In the genomic region with DNA sequence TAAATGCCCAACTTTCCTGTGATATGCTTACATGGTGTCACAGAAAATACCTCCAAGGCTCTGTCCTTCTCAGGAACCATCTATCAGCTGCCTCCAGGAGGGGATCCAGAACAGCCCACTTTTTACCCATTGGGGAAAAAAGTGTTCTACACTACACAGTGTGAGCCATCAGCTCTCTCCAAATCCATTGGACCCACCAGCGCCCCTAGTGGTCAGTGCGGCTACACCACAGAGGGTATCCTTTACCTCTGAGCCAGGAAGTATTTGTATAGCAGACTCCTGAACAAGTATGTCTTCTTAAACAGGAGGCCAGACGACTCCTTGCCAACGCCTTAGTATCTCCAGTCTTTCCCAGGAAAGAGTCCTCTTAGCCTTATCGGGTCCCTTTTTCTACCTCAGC, we compare ENCODE assay signal across 9 mouse cellular contexts. TPM values are rescaled to one million over a fixed set of nuclear protein-coding genes. Genes with fewer than 3 reads are reported as not detected.
DNase-seq lines count a peak whose midpoint lies in the region; ATAC-seq and TF ChIP-seq lines count a peak whose summit lies in the region.
"Had no signal": no experiment of that assay in that cellular context is flagged by ENCODE, and none has a peak within 500 bp of the region (broad histone marks: within the 10 kb centered on the region; RNA-seq: fewer than 3 reads in every experiment).

No protein-coding gene starts in this region.

- H3K4me3 ChIP-seq in forebrain, embryonic 14.5 days (ENCODE audit: low read depth, low read length), result no peak overlapping the region
- no peak overlapping the region for H3K4me3 ChIP-seq in forebrain, embryonic 13.5 days
- no peak overlapping the region for H3K4me3 ChIP-seq in left cerebral cortex, adult 2 months
- H3K4me3 ChIP-seq in hindbrain, embryonic 14.5 days (replicated peaks; ENCODE audit: low read length), result no peak overlapping the region
- H3K4me3 ChIP-seq: myocyte had no signal

- H3K4me1 ChIP-seq in forebrain, embryonic 14.5 days (ENCODE audit: control insufficient read depth, insufficient read depth, low read length), result no peaks in the 10 kb centered on the region
- no peaks in the 10 kb centered on the region for H3K4me1 ChIP-seq in forebrain, embryonic 13.5 days
- H3K4me1 ChIP-seq in hindbrain, embryonic 14.5 days (replicated peaks; ENCODE audit: control insufficient read depth, insufficient read depth, low read length), result no peaks in the 10 kb centered on the region

- H3K4me2 ChIP-seq in forebrain, embryonic 14.5 days (ENCODE audit: low read length), result no peak overlapping the region
- H3K4me2 ChIP-seq in forebrain, embryonic 13.5 days, result no peak overlapping the region
- no peak overlapping the region for H3K4me2 ChIP-seq in hindbrain, embryonic 14.5 days (replicated peaks)

- H3K9me3 ChIP-seq in forebrain, embryonic 14.5 days (replicated peaks; ENCODE audit: control insufficient read depth, low read length), result no peaks in the 10 kb centered on the region
- no peaks in the 10 kb centered on the region for H3K9me3 ChIP-seq in forebrain, embryonic 13.5 days (replicated peaks)
- no peaks in the 10 kb centered on the region for H3K9me3 ChIP-seq in hindbrain, embryonic 14.5 days (ENCODE audit: control insufficient read depth, low read length)

- H3K27ac ChIP-seq in forebrain, embryonic 14.5 days (ENCODE audit: low read depth, low read length), result no peak overlapping the region
- no peak overlapping the region for H3K27ac ChIP-seq in forebrain, embryonic 13.5 days
- H3K27ac ChIP-seq in left cerebral cortex, adult 2 months, result no peak overlapping the region
- H3K27ac ChIP-seq in hindbrain, embryonic 14.5 days, result no peak overlapping the region

- H3K9ac ChIP-seq in forebrain, embryonic 14.5 days (ENCODE audit: low read length), result no peak overlapping the region
- H3K9ac ChIP-seq in forebrain, embryonic 13.5 days, result no peak overlapping the region
- H3K9ac ChIP-seq in hindbrain, embryonic 14.5 days, result no peak overlapping the region

- no peaks in the 10 kb centered on the region for H3K27me3 ChIP-seq in forebrain, embryonic 14.5 days (replicated peaks; ENCODE audit: control insufficient read depth, insufficient read depth, low read length)
- H3K27me3 ChIP-seq in forebrain, embryonic 13.5 days, result no peaks in the 10 kb centered on the region
- no peaks in the 10 kb centered on the region for H3K27me3 ChIP-seq in hindbrain, embryonic 14.5 days (ENCODE audit: control insufficient read depth, insufficient read depth, low read length)

- TF ChIP-seq CTCF in left cerebral cortex, adult 2 months (IDR thresholded peaks at IDR 0.05), result peak; percentile 66

- no peaks in the 10 kb centered on the region for H3K36me3 ChIP-seq in forebrain, embryonic 14.5 days (ENCODE audit: control insufficient read depth, insufficient read depth, low read length)
- no peaks in the 10 kb centered on the region for H3K36me3 ChIP-seq in forebrain, embryonic 13.5 days (ENCODE audit: poor library complexity, severe bottlenecking)
- no peaks in the 10 kb centered on the region for H3K36me3 ChIP-seq in hindbrain, embryonic 14.5 days (replicated peaks; ENCODE audit: control insufficient read depth, insufficient read depth)

- DNase-seq in forebrain, embryonic 14.5 days (ENCODE audit: low spot score), result peak; percentile 4
- peak; percentile 46 for DNase-seq in ovary, postnatal 36 days (ENCODE audit: low spot score)
- no peak for DNase-seq in ovary, adult 18-20 months (ENCODE audit: low spot score)
- DNase-seq in c-Kit-negative CD71-positive TER-119-positive erythroid progenitor cells, embryonic 14.5 days (ENCODE audit: low read depth, low spot score), result peak; percentile 22
- peak in 1 of 2 experiments; percentile 38 for DNase-seq in left cerebral cortex, adult 2 months (ENCODE audit: extremely low spot score in 1 of 2, low spot score in 2 of 2)
- DNase-seq in spleen, postnatal 36 days (ENCODE audit: low spot score in 2 of 2), result peak; percentile 5 to 7
- DNase-seq in hindbrain, embryonic 14.5 days (ENCODE audit: low spot score), result no peak

- intact Hi-C loops in left cerebral cortex, adult 2 months (cut with DNase I), result no loop called here

- ATAC-seq in forebrain, embryonic 14.5 days, result no peak
- no peak for ATAC-seq in forebrain, embryonic 13.5 days
- ATAC-seq in hindbrain, embryonic 14.5 days (ENCODE audit: low FRiP score), result no peak

- 86% methylated on average over 5 of the region's 5 CpGs for WGBS in forebrain, embryonic 14.5 days
- WGBS in forebrain, embryonic 13.5 days, result 86% methylated on average over 5 of the region's 5 CpGs
- WGBS in hindbrain, embryonic 14.5 days, result 85% methylated on average over 5 of the region's 5 CpGs

RNA-seq across cellular contexts. Expression of a gene that starts 32.4 kb away (rescaled TPM):
- polyA plus RNA-seq in forebrain, embryonic 14.5 days (2014; fragmentation: Nextera tagmentation; extraction: Ambion mirVana), result 6.2 and 8.5 TPM in 2 replicates
- 3.4 and 4.8 TPM in 2 replicates for polyA plus RNA-seq in forebrain, embryonic 13.5 days (2015; fragmentation: Nextera tagmentation; extraction: Ambion mirVana)
- total RNA-seq in left cerebral cortex, adult 2 months (2021), result 1 to 10 TPM; 3.3 TPM
- 13.2 and 13.3 TPM in 2 replicates for polyA plus RNA-seq in hindbrain, embryonic 14.5 days (2014; fragmentation: Nextera tagmentation; extraction: Ambion mirVana)

RNA-seq across cellular contexts. Expression of a gene that starts 57.8 kb away (rescaled TPM):
- 19.3 and 23.2 TPM in 2 replicates for polyA plus RNA-seq in forebrain, embryonic 14.5 days (2014; fragmentation: Nextera tagmentation; extraction: Ambion mirVana)
- polyA plus RNA-seq in forebrain, embryonic 13.5 days (2015; fragmentation: Nextera tagmentation; extraction: Ambion mirVana), result 30.8 and 33.8 TPM in 2 replicates
- total RNA-seq in left cerebral cortex, adult 2 months (2021), result 1 to 10 TPM in 1 of 2 experiments, under 1 TPM in 1; 0.38 to 1.1 TPM
- 10.0 and 11.7 TPM in 2 replicates for polyA plus RNA-seq in hindbrain, embryonic 14.5 days (2014; fragmentation: Nextera tagmentation; extraction: Ambion mirVana)

RNA-seq across cellular contexts. Expression of a gene that starts 57.8 kb away (rescaled TPM):
- polyA plus RNA-seq in forebrain, embryonic 14.5 days (2014; fragmentation: Nextera tagmentation; extraction: Ambion mirVana), result 75.6 and 86.5 TPM in 2 replicates
- 87.9 and 89.7 TPM in 2 replicates for polyA plus RNA-seq in forebrain, embryonic 13.5 days (2015; fragmentation: Nextera tagmentation; extraction: Ambion mirVana)
- 10 to 100 TPM; 84.2 to 88.7 TPM for total RNA-seq in left cerebral cortex, adult 2 months (2021)
- 80.6 and 86.8 TPM in 2 replicates for polyA plus RNA-seq in hindbrain, embryonic 14.5 days (2014; fragmentation: Nextera tagmentation; extraction: Ambion mirVana)

Comparison
In these comparisons a context has a peak if more than half of its experiments do, and no peak if none do; other contexts are left out.
1. DNase-seq: peak in forebrain, embryonic 14.5 days (single experiment), ovary, postnatal 36 days (single experiment), c-Kit-negative CD71-positive TER-119-positive erythroid progenitor cells, embryonic 14.5 days (single experiment) and spleen, postnatal 36 days (2 of 2); none in ovary, adult 18-20 months (single experiment) and hindbrain, embryonic 14.5 days (single experiment).